Mouse (Mus musculus): Measurements from ENCODE around the gene Alk. TPM values are rescaled to one million over a fixed set of nuclear protein-coding genes. Genes with fewer than 3 reads are reported as not detected.

Alk gene
- total RNA-seq, 2 experiments from 2014 or later: not detected

DNA sequence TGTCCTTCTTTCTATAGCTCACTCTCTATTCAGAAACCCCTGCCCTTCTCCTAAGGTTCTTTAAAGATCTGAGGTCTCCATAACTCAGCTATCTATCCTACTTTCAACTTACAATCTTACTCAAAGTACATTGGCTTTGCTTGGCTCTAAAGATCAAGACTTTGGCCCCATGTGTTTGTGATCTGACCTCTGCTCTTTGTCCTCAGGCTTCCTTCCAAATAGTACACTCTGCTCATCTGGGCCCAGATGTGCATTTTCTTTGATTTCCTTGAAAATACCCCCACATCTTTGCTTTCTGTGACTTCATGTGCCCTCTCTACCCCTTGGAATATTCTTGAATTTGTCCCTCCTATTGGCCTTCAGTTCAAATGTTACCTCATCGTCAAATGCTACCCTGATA is 417.4 kb downstream of the Alk start:
- ATAC-seq (replicated peaks; ENCODE audit: low FRiP score, low TSS enrichment, poor library complexity, severe bottlenecking): no peak

DNA sequence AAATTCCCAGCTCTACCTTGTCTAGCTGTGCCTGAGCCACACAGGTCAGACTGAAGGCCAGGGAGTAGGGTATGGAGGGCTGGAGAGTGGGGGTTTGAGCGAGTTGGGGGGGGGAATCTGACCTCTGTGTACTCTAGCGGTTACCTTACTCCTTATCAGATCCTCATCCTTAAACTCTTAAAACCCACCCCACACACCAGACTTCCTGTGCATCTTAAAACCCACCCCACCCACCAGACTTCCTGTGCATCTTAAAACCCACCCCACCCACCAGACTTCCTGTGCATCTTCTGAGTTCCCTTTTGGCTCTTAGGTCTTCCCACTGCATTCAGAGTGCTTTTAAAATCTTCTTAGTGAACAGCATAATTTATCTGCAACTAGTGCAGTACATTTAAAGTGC is 422.0 kb downstream of the Alk start:
- no peak for ATAC-seq (replicated peaks; ENCODE audit: low FRiP score, low TSS enrichment, poor library complexity, severe bottlenecking)

DNA sequence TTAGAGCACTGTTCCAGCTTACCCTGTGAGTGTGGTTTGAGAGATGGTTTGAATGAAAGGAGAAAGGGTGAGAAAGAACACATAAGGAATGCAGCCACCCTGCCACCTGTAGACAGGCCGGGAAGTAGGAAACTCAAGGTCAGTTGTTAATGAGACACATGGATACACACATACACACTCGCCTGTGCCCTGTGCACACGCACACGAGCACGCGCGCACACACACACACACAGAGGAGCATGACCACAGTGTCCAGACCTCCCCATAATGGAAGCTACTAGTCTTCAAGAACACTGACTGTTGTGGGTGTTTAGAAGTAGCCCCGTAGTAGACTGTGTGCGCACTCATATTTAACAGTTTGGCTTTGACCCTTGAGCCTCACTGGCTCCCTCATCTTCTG is 424.2 kb downstream of the Alk start:
- no peak for ATAC-seq (replicated peaks; ENCODE audit: low FRiP score, low TSS enrichment, poor library complexity, severe bottlenecking)

DNA sequence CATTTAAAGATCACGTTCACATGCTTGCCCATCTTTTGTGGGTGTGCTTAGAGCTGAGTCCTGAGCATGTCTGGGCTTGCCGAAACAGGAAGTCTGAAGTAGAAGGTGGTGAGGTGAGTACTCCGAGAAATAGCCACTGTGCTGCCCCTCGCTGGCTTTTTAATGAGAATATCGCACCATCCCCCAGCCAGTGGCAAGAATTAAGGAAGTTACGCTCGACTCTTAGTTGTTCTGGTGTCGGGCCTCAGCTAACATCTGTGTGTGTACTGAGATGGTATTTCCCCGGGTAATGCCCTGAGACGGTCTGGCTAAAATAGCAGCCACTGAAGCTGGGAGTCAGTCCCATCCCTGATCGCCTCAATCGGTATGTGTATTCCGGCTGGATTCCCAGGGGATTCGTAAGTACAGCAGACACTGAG is 424.7 kb downstream of the Alk start:
- no peak for ATAC-seq (replicated peaks; ENCODE audit: low FRiP score, low TSS enrichment, poor library complexity, severe bottlenecking)

DNA sequence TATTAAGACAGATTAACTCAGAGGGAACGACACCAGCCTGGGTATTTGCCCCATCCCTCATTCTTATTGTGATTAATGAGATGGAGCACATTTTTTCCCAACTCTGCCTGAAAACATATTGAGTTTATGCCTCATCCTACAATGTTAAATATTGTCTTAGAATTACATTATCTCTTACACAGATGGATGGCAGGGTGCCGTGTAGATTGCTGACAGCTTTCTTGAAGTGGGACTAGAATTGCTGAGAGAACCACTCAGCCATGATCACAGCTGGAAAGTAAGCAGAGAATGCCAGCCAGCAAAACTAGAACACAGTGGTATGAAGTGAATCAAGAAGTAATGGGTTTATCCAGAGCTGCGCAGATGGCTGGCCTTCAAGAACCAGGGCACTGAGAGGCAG is 430.6 kb downstream of the Alk start:
- ATAC-seq (replicated peaks; ENCODE audit: low FRiP score, low TSS enrichment, poor library complexity, severe bottlenecking): no peak

DNA sequence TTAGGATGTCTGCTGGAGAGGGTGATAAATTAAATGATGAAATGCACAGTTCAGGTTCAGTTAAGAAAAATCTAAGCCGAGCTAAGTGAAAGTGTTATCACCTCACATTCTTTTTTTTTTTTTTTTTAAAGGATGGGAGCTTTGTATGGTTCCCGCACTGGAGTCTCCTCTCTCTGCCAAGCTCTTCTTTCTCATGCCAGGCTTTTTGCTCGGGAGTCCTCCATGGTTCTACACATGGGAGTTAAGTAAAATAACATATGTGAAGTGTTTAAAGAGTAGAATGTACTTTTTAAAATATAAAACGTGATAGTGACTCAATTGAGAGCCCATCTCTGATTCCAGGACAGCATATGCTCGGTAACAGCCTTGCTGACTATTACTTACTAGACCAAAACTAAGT is 436.3 kb downstream of the Alk start:
- ATAC-seq (replicated peaks; ENCODE audit: low FRiP score, low TSS enrichment, poor library complexity, severe bottlenecking): no peak

DNA sequence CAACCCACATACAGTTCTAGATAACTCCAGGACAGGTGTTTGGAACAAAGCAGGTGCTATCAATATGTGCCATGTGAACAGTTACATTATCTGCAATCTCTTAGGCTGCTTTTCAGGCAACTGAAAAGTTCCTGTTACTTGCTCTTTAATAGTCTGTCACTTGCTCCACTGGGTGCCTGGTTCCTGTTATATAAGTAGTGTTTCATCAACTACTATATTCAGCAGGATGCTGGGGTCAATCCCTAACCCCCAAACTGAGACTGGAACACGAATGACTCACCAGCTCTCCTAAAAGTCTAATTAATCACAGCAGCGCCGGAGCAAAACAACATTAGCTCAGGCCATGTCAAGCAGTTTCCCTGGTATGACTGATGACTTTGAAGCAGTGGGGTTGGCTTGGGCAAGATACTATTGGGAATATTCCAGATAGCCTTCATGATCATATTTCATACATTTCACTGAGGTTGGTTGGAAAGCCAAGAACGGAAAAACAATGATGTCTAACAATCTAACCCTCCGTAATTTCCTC is 445.5 kb downstream of the Alk start:
- ATAC-seq (replicated peaks; ENCODE audit: low FRiP score, low TSS enrichment, poor library complexity, severe bottlenecking): no peak

DNA sequence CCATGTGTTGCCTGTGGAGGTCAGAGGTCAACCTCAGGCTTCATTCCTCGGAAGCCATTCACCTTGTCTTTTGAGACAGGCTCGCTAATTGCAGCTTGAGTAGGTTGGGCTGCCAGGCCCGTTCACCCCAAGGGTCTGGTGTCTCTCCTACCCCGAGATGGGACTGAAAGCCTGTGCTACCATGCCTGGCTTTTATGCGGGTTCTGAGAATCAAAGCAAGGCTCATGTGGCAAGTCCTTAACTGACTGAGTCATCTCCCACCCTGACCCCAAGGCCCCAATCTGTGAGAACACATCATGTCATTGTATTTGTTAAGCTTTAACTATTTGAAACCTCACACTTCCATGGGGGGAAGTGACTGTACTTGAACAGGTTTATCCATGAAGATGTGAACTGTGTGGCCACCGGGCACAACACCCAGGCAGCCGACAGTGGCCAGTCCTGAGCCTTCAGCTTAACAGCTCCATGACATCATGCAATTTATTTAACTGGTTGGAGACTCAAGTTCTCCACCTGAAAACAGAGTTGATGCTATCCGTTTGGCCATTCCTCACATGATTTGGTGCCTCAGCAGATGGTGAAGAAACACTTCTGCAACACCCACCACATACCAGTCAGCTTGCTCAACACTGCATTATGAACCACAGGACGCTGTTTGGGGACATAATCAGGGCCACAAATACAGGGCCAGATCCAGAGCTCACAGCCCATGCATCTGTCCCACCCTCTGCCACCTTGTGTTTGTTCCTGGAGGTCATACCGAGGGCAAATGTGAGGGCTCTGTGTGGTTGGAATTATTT is 446.4 kb downstream of the Alk start:
- ATAC-seq (replicated peaks; ENCODE audit: low FRiP score, low TSS enrichment, poor library complexity, severe bottlenecking): no peak

DNA sequence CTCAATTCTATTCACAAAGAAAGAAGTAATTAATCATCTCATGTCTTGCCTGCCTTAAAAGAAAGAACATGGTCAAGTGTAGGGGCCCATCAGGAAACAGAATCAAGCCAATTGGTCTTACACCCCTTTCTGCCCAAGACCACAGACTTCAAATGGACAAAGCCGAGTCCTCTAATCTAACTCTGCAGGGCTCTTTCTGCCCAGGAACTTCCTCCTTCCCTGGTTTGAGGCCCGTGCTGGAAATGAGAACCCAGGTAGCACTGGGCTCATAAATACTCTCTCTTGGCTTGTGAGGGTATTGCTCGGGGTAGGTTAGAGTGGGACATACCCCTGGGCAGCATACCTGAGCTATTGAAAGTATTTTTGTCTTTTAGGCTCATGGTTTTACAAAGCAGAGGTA is 451.4 kb downstream of the Alk start:
- no peak for ATAC-seq (replicated peaks; ENCODE audit: low FRiP score, low TSS enrichment, poor library complexity, severe bottlenecking)

DNA sequence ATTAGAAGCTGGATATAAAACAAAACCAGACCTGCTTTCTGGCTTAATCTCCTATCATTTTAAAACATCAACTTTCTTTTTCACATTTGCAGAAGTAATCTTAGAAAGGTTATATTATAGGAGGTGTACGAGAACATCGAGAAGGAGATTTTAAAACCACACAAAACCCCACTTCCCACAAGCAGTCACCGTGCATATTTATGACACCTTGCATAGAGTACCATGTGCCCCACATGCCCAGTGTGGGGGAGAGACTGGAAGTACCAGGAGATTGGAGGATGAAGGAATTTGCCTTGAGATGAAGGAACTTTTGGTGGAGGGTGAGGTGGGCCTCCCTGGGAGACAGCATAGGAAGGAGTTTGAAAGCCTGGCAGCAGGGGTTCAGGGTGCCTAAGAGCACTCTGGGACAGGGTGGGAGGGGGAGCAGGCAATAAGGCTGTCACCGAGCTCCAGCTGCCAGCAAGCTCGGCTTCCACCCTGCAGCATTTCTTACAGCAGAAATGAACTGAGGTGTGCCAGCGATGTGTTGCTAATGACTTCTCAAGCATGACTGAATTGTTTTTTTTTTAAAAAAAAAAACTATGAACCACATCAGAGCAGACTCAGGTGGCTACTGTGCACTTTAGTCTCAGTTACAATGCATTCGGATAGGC is 459.4 kb downstream of the Alk start:
- no peak for ATAC-seq (replicated peaks; ENCODE audit: low FRiP score, low TSS enrichment, poor library complexity, severe bottlenecking)

DNA sequence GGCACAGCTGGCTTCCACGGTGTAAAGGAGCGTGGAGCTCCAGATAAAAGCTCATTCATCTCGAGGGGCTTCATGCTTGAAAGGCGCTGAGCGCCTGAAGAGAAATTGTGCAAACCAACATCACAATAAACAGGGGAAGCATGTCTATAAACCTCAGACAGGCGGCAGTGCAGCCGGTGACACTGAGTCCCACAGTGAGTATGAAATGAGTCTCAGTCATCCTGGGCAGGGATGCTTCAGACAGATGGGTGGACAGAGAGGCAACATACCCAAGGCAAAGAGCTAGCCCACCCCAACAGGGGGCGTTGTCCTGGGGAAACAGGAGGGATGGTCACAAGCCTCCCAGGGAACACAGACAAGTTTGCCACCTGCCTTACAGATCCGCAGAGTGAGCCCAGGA is 460.0 kb downstream of the Alk start:
- no peak for ATAC-seq (replicated peaks; ENCODE audit: low FRiP score, low TSS enrichment, poor library complexity, severe bottlenecking)

DNA sequence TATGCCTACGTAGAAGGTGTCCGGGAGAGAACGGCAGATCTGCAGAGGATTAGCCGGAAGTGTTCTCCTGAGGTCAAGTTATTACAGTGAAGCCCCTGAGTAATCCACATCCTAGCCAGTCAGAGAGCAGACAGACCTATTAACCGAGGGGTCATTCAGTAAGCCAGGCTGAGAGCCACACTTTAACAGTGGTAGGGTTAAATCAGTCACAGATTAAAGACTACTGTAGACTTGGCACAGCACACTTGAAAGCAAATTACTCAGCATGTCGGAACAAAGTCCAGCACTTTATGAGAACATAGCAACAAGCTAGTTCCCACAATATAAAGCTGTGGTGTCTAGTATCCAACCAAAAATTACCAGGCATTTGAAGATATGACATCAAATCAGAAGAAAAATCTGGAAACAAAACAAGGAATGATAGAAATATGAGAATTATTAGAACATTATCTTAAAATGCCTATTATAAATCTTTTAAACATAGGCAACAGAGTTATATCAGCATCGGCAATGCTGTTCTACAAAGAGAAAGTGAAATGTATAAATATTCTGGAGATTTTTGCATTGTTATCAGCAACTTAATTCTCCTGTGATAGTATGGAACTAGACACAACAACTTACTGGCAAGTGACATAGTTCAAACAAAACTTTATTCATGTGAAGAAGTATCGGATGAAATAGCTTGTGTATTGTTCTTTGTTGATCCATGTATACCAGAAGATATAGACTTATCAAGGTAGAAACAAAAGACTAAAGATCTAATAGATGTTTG is 472.1 kb downstream of the Alk start:
- no peak for ATAC-seq (replicated peaks; ENCODE audit: low FRiP score, low TSS enrichment, poor library complexity, severe bottlenecking)

DNA sequence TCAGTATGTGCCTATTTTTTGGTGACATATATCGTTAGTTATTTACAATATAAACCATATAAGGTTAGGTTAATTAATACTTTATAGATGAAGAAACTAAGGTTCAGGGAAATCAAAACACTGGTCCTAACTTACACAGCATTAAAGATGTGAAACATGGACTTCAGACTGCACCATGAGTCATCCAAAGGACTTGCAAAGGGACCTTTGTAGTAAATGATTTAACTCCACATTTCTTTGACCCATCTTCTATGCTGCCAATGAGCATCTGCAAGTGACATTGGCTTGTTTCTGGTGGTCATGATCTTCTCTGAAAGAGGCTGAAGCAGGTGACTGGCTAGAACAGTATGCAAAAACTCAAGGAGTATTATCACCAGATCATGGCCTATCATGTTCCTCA is 482.8 kb downstream of the Alk start:
- no peak for ATAC-seq (replicated peaks; ENCODE audit: low FRiP score, low TSS enrichment, poor library complexity, severe bottlenecking)

DNA sequence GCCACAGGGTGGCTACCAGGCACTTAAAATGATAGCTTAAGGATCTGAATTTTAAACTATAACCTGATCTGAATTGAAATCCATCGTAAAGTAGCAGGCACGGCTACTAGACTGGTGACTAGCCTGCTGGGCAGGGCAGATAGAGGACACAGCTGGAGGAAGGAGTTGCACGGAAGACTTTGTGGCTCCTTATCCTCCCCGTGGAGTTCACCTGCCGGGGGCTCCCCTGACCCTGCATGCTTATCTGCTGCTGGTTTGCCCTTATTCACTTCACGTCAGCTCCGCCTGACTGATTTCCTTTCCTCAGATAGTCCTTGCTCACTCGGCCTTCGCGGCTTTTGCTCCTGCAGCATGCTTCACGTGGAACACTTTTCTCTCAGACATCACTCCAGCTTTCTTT is 484.1 kb downstream of the Alk start:
- ATAC-seq (replicated peaks; ENCODE audit: low FRiP score, low TSS enrichment, poor library complexity, severe bottlenecking): peak; percentile 73; the same call in 1 of the 2 replicates

DNA sequence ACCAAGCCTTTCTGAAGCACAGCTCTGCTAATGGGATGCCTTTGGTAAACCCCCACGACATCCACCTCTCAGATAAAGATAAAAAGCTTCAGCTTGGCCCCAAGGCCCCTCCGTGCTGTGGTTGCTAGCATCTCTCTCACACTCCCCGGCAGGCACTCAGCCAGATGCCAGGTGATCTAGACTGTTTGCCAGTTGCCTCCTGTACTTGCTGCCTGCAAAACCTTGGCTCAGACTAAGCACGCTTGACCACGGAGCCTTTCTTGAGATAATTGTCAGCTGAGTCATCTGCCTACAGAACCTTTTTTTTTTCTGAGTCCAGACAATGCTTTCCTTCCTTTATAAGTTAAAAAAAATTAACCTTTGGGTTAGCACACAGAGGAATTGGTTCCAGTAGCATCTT is 486.1 kb downstream of the Alk start:
- ATAC-seq (replicated peaks; ENCODE audit: low FRiP score, low TSS enrichment, poor library complexity, severe bottlenecking): no peak

DNA sequence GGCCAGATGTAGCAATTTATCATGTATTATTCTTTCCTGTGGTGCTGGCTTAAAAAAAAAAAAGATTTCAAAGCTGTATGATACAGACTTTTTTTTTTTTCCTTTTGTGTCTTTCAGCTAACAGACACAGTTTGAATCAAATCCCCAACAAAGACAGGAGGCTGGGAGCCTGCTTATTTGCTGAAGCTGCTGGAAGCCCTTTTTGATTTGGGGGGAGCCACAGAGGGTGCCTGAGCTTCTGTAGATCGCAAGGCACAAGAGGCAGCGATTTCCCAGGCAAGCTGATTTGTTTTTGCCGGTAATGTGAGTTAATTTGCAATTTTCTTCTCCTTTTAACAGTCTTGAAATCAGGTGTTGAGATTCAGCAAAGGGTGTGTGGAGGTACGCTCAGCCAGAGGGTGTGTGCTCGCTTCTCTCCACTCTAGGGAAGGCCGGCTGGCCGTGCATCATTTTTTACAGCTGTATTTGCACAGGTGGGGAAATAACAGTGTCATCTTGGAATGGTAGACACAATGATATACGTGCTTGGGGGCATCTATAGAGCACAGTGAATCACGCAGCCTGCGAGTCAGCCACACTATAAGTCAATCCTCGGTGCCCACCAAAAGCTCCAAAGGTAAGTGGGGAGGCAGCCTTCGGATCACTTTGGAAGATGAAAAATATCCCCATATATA is 489.0 kb downstream of the Alk start:
- ATAC-seq (replicated peaks; ENCODE audit: low FRiP score, low TSS enrichment, poor library complexity, severe bottlenecking): no peak

DNA sequence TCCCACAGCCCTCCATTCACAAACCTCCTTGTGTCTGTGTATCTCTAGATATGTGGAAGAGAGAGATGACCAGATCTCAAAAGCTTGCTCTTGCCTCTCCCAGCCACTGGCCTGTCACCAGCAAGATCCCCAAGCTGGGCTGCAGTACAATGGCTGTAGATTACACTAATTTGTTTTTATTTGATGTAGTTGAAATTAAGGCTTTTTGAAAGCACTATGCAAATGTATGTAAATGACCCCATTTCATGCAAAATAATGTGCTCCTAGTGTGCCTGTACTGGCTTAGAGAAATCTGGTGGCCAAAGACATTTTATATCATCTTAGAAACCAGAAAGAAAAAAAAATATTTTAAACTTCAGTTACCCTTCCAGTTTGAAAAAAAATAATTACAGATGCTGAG is 492.4 kb downstream of the Alk start:
- ATAC-seq (replicated peaks; ENCODE audit: low FRiP score, low TSS enrichment, poor library complexity, severe bottlenecking): no peak

DNA sequence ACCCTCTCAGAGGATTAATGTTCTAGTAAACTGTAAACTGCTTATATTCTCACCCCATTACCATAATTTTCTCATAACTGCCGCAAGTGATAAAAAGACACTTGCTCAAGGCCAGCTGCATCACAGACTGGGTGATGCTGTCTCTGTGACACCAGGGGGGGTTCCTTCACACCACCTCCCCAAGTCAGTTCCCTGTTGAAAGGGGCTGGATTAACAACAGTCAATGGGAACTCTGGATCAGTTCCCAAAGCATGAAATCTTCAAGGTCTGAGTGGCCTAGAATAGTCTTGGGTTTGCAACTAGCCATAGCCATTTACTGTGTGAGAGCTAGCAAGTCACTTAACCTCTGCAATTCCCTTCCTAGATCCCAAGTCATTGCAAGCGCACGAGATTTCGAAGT is 492.9 kb downstream of the Alk start:
- no peak for ATAC-seq (replicated peaks; ENCODE audit: low FRiP score, low TSS enrichment, poor library complexity, severe bottlenecking)

DNA sequence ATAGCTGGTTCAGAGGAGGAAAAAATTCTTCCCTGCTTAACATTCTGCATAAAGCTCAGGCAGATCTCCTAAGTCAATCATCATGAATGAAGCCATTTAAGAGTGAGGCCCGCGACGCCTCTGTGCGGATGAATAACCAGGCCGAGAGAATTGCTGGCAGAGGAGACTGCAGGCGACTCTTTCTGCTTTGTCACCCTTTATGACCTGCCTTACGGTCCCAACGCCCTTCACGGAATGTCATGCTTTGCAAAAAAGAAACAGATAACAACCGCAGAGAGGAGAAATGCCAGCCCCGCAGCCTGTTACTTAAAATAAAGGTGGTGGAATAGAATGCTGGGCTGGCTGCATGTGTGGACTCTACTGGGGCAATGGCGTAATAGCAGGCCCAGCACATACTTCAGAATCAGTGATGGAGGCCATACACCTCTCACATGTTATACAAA is 517.1 kb downstream of the Alk start:
- no peak for ATAC-seq (replicated peaks; ENCODE audit: low FRiP score, low TSS enrichment, poor library complexity, severe bottlenecking)

DNA sequence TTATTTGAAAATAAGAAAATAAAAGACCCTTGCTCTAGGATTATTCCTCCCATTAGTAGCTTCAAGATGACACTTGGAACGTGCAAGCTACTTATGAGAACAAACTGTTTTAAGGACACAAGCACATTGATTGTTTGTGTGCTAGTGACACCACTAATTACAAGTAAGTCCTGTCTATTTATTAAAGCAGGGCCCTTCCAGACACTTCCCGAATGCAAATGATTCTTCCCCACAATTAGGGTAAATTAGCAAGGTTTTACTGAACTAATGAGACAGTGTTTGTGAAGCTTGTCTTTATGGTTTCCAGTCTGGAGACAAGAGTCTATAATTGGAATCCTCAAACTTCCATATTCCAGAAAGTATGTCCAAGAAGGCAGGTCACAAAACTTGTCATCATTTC is 523.0 kb downstream of the Alk start:
- ATAC-seq (replicated peaks; ENCODE audit: low FRiP score, low TSS enrichment, poor library complexity, severe bottlenecking): no peak
